Mouse (Mus musculus) megakaryocyte, embryonic 14.5 days (primary cell): ENCODE measurements at regions not wholly inside any gene's neighbourhood (a gene's known extent, or its start where the extent isn't known, plus 50 kb on each side); places are given as distances from the start of the nearest gene placed in this dataset.

Source experiments
- FLI1 ChIP-seq: IDR thresholded peaks from 2 replicates; pipeline ENCODE4 v1.6.1; 2012; ENCODE audit warnings: low read length, inconsistent platforms, mixed read lengths
- GATA1 ChIP-seq: IDR thresholded peaks from 3 replicates; pipeline ENCODE4 v1.6.1; 2012; ENCODE audit warnings: mixed read lengths, low read length, inconsistent platforms, borderline replicate concordance

DNA sequence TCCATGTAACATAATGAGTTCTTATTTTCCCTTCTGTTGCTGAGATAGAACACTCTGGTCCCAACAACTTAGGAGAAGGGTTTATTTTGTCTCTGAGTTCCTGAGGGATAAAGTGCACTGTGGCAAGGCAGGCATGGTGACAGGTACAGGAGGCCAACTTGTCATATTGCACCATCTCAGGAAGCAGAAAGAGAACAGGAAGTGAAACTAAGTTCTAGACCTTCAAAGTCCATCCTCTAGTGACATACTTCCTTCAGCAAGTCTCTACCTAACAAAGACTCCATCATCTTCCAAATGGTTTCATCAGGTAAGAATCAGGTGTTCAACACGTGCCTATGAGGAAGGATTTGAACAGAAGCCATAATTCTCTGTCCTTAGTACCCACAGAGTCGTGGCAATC lies 266.1 kb upstream of the Mtpn start:
- no peak for TF ChIP-seq GATA1
- TF ChIP-seq FLI1, result no peak
